Mouse (Mus musculus): ENCODE results near the gene Arid3a.

DNA sequence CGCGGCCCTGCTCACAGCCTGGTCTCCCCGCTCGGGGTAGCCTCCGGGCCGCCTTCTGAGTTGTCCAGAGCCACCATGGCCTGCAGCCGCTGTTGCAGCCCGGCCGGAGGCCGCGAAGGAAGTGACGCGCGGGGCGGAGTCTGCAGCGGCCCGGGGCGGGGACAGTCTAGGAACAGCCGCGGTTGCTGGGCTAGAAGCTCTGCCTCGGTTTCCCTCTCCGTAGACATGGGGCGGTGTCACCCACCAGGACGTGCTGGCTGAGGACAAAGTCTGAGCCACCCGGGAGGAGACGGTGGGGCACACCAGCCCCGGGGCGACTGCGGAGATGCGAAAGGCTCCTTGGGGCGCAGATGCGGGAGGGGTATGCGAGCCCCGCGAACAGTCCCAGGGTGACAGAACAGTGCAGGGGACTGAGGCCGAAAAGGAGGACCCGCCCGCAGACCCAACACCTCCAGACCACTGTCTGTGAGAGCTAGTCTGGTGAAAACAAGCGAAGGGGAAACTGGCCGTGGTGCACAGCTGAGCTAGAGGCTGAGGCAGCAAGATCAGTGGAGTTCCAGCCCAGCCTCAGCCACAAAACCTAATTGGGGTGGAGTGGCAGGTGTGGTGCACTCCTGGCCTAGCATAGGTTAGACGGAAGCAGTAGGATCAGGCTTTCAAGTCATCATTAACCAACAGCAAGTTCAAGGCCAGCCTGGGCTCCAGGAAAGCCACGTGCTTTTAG, 9.9 kb upstream of the Arid3a start, which contains the start of gene Kiss1r:
- TF ChIP-seq POLR2A (IDR thresholded peaks at IDR 0.05; ENCODE audit: control insufficient read depth, extremely low read depth, insufficient read depth, low read length, poor library complexity) = peak; percentile 82
- 0 out of 2 replicates have a peak, but pooled peaks have one; percentile 15 for TF ChIP-seq CTCF (IDR thresholded peaks at IDR 0.05; ENCODE audit: borderline replicate concordance, control insufficient read depth, extremely low read depth, insufficient read depth, low read length, poor library complexity)
